Mouse (Mus musculus) CH12.LX (cell line): ENCODE measurements around the gene Trmt10a.

ENCODE experiments used
- CHD2 ChIP-seq: IDR thresholded peaks from 2 replicates; pipeline ENCODE4 v1.6.1; 2011; ENCODE audit warnings: low read length, improper control_type of control experiment
- CTCF ChIP-seq, 2 experiments: IDR thresholded peaks in 1 of 2; conservative IDR thresholded peaks in 1 of 2; 2 replicates each; pipeline ENCODE4 v1.5.1; 2011 to 2012; ENCODE audit warnings: low read depth in 2 of 2, low read length in 2 of 2, improper control_type of control experiment in 1 of 2, inconsistent platforms in 1 of 2, mild to moderate bottlenecking in 1 of 2, moderate library complexity in 1 of 2
- EP300 ChIP-seq: IDR thresholded peaks from 2 replicates; pipeline ENCODE4 v1.6.1; 2011; ENCODE audit warnings: low read length, improper control_type of control experiment
- HCFC1 ChIP-seq: IDR thresholded peaks from 2 replicates; pipeline ENCODE4 v1.6.1; 2012; ENCODE audit warnings: low read depth, mild to moderate bottlenecking, inconsistent platforms, low read length, improper control_type of control experiment
- MAZ ChIP-seq: IDR thresholded peaks from 2 replicates; pipeline ENCODE4 v1.6.1; 2012; ENCODE audit warnings: low read depth, mild to moderate bottlenecking, inconsistent platforms, low read length, improper control_type of control experiment, moderate library complexity
- MEF2A ChIP-seq: IDR thresholded peaks from 2 replicates; pipeline ENCODE4 v1.6.1; 2014; ENCODE audit warnings: low read depth, mild to moderate bottlenecking, inconsistent platforms, low read length, improper control_type of control experiment, borderline replicate concordance
- NELFE ChIP-seq: IDR thresholded peaks from 2 replicates; pipeline ENCODE4 v1.6.1; 2011; ENCODE audit warnings: low read depth, low read length, improper control_type of control experiment
- POLR2A ChIP-seq: IDR thresholded peaks from 2 replicates; pipeline ENCODE4 v1.6.1; 2011; ENCODE audit warnings: low read depth, mild to moderate bottlenecking, improper control_type of control experiment, low read length
- ZC3H11A ChIP-seq: IDR thresholded peaks from 2 replicates; pipeline ENCODE4 v1.6.1; 2012; ENCODE audit warnings: low read depth, mild to moderate bottlenecking, inconsistent platforms, low read length, improper control_type of control experiment
- ZKSCAN1 ChIP-seq: IDR thresholded peaks from 2 replicates; pipeline ENCODE4 v1.6.1; 2012; ENCODE audit warnings: low read depth, inconsistent platforms, low read length, improper control_type of control experiment, borderline replicate concordance

DNA sequence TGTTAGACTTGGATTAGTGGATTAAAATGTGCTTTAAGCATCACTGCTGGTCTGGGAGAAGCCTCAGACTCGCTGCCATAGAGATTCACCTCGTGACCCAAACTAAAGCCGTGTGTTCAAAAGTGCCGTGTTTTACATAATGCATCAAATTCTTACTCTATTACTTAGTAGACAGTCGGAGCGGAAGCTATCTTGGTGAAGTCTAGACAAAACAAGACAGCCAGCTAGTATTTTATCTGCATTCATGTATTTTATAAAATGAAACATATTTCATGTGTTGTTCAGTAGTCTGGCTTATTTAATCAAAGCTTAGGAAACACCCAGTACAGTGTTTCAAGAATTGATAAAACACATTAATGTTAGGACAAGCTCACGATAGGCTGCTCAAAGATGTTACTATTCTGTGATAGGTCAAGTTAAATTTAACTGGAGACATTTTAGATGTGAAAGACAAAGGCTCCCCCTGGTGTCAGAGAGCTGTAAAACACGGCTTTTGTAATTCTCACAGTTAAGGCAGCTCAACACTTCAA, 1.5 kb downstream of the Trmt10a start, which contains the start of gene Mttp:
- TF ChIP-seq ZKSCAN1 (no peak), NELFE (peak; percentile 55; the same call in 1 of the 2 replicates), CTCF (conservative IDR thresholded peaks at IDR 0.05 in 1 of 2, IDR thresholded peaks at IDR 0.05 in 1 of 2; ENCODE audit: low read depth in 2 of 2, low read length in 2 of 2) (peak; percentile 82 to 99), HCFC1 (no peak), ZC3H11A (peak; percentile 99), MAZ (no peak), POLR2A (peak; percentile 59), CHD2 (peak; percentile 47; the same call in 1 of the 2 replicates), MEF2A (no peak; the same call in none of the 2 replicates), EP300 (peak; percentile 64)
